Mouse (Mus musculus) hindbrain, embryonic 15.5 days (tissue): ENCODE results near the gene Rab3gap1. TPM values are rescaled to one million over a fixed set of nuclear protein-coding genes. Genes with fewer than 3 reads are reported as not detected.
"Not testable (repeated sequence)": the region's sequence is repeated elsewhere in the genome, so short reads cannot be mapped to it uniquely, and the experiment has no call there.

Experiments
- ATAC-seq: fragments of 200-750 bp; cut with Nextera tagmentation; 2 replicates; pipeline ENCODE4 v1.8.0; 2017; ENCODE audit warnings: low read depth, moderate number of reproducible peaks, moderate TSS enrichment; ENCODE audit not compliant: low FRiP score
- H3K27ac ChIP-seq: fragments of 300-500 bp; sonication (generic); replicated peaks from 2 replicates; pipeline ENCODE4 v1.5.1; 2015; ENCODE audit warnings: mild to moderate bottlenecking, inconsistent platforms
- H3K27me3 ChIP-seq: fragments of 300-500 bp; sonication (generic); 2 replicates; pipeline ENCODE4 v1.6.1; 2015; ENCODE audit warnings: control low read depth, inconsistent platforms
- H3K36me3 ChIP-seq: fragments of 300-500 bp; sonication (generic); 2 replicates; pipeline ENCODE4 v1.6.1; 2015; ENCODE audit warnings: control low read depth, inconsistent platforms
- H3K4me1 ChIP-seq: fragments of 300-500 bp; sonication (generic); replicated peaks from 2 replicates; pipeline ENCODE4 v1.6.1; 2015; ENCODE audit warnings: control low read depth, inconsistent platforms
- H3K4me2 ChIP-seq: fragments of 300-500 bp; sonication (generic); 2 replicates; pipeline ENCODE4 v1.6.1; 2015; ENCODE audit warnings: moderate library complexity, mild to moderate bottlenecking, inconsistent platforms
- H3K4me3 ChIP-seq: fragments of 300-500 bp; sonication (generic); 2 replicates; pipeline ENCODE4 v1.5.1; 2015; ENCODE audit warnings: mild to moderate bottlenecking, inconsistent platforms
- H3K9ac ChIP-seq: fragments of 300-500 bp; sonication (generic); 2 replicates; pipeline ENCODE4 v1.6.1; 2015; ENCODE audit warnings: inconsistent platforms
- H3K9me3 ChIP-seq: fragments of 300-500 bp; sonication (generic); 2 replicates; pipeline ENCODE4 v1.6.1; 2016; ENCODE audit warnings: control low read depth, inconsistent platforms
- WGBS: fragments of 180-500 bp; shearing (Covaris S2); methylation state at CpG from one replicate; pipeline ENCODE4 v1.1.7; 2015; 5-methylcytosine and 5-hydroxymethylcytosine counted together
- polyA plus RNA-seq: library from polyadenylated mRNA; unstranded; fragments of >200 nt; fragmentation: Nextera tagmentation; extraction: Ambion mirVana; gene quantifications from 2 replicates; pipeline ENCODE4 v1.2.1, GENCODE M21; 2015

The Rab3gap1 gene
- polyA plus RNA-seq, 1 experiment from 2014 or later: 22.5 TPM

DNA sequence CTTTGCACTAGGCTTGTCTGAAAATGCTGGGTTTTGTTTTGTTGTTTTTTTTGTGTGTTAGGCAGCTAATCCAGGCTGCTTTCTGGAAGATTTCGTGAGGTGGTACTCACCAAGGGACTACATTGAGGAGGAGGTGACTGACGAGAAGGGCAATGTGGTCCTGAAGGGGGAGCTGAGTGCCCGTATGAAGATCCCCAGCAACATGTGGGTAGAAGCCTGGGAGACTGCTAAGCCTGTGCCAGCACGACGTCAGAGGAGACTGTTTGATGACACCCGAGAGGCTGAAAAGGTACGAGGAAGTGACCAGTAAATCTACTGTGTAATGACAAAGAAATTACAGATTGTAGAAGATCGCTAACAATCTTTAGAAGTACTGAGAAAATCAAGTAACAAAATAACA lies 68.7 kb downstream of the Rab3gap1 start:
- H3K4me2 ChIP-seq: no peak overlapping the region
- H3K36me3 ChIP-seq: peaks cover 66% of the 10 kb centered on the region
- no peak overlapping the region for H3K9ac ChIP-seq
- no peaks in the 10 kb centered on the region for H3K27me3 ChIP-seq
- no peaks in the 10 kb centered on the region for H3K9me3 ChIP-seq
- ATAC-seq: no peak
- H3K27ac ChIP-seq: no peak overlapping the region
- H3K4me1 ChIP-seq: no peaks in the 10 kb centered on the region
- H3K4me3 ChIP-seq: no peak overlapping the region
- WGBS: 76% methylated on average over 8 of the region's 8 CpGs

DNA sequence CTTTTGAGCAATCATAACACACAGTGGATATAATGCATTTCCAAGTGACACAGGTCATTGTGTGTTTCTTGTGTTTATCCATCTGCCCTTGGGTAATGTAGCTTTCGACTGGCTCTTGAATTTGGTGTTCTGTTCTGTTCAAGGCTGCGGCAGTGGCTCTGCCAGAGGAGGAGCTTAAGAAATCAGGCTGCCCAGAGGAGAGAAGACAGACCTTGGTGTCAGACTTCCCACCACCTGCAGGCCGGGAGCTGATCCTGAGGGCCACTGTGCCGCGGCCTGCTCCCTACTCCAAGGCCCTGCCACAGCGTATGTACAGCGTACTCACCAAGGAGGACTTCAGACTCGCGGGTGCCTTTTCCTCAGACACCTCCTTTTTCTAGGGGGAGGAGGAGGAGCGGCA lies 73.7 kb downstream of the Rab3gap1 start:
- H3K4me3 ChIP-seq: no peak overlapping the region
- H3K9me3 ChIP-seq: no peaks in the 10 kb centered on the region
- H3K27ac ChIP-seq: no peak overlapping the region
- no peaks in the 10 kb centered on the region for H3K4me1 ChIP-seq
- no peak overlapping the region for H3K9ac ChIP-seq
- no peak for ATAC-seq
- 94% methylated on average over 10 of the region's 10 CpGs for WGBS
- H3K4me2 ChIP-seq: no peak overlapping the region
- H3K27me3 ChIP-seq: no peaks in the 10 kb centered on the region
- H3K36me3 ChIP-seq: peaks cover 67% of the 10 kb centered on the region

DNA sequence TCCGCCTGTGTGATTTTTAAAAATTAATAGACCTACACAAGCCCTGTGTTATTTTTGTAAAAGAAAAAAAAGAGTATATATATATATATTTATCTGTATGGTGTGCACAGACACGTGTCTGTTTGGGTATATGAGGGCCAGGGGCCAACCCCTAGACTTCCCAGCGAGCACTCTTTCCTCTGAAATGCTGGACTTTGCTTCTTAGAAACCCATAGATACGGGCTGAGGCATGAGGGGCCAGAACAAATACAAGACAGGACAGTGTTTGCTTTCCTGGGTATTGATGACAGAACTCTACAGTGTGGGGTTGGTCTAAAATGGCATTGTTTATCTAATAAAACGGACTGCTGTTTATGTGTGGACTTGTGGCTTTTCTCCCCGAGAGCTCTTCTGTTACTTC lies 74.9 kb downstream of the Rab3gap1 start:
- Histone ChIP-seq H3K36me3 (peaks cover 57% of the 10 kb centered on the region), H3K4me1 (no peaks in the 10 kb centered on the region), H3K4me2 (no peak overlapping the region), H3K4me3 (no peak overlapping the region), H3K9me3 (no peaks in the 10 kb centered on the region), H3K27ac (no peak overlapping the region), H3K27me3 (no peaks in the 10 kb centered on the region), H3K9ac (no peak overlapping the region)
- ATAC-seq: no peak
- 88% methylated on average over 6 of the region's 6 CpGs for WGBS

DNA sequence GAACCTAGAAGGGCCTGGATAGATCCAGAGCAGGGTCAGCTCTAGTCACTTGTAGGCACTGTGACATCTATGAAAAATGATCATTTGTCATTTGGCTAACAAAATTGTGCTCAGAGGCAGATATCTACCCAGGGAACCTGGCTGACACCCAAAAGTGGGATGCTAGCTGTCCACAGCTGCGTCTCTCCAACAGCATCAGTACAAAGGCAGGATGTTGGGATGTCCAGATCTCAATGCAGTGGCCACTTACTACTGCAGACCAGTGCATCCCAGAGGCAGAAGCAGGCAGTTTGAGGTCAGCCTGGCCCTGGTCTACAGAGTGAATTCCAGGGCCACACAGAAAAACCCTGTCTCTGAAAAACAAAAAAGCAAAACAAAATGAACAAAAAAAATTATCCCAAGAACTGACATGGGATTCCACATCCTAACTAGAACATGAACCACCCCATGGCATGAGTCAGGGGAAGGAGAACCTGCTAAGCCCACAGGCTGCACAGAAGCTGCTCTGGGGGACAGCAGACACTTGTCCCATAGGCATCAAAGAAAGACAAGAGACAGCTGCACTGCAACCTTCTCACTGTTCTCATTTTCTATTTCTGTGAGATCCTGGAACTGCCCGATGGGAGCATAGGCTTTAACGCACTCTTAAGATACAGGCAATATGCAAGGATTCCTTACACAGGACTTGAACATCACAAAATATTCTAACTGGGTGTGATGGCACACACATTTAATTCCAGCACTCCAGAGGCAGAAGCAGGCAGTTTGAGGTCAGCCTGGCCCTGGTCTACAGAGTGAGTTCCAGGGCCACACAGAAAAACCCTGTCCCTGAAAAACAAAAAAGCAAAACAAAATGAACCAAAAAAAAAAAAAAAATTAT lies 77.4 kb downstream of the Rab3gap1 start:
- Histone ChIP-seq H3K27me3 (no peaks in the 10 kb centered on the region), H3K4me3 (no peak overlapping the region), H3K36me3 (peaks cover 35% of the 10 kb centered on the region), H3K27ac (no peak overlapping the region), H3K4me2 (no peak overlapping the region), H3K9ac (no peak overlapping the region), H3K9me3 (no peaks in the 10 kb centered on the region), H3K4me1 (no peaks in the 10 kb centered on the region)
- ATAC-seq: no peak
- WGBS: 76% methylated on average over 3 of the region's 3 CpGs

- no peaks in the 10 kb centered on the region for H3K9me3 ChIP-seq
- H3K36me3 ChIP-seq: peaks cover 29% of the 10 kb centered on the region
- ATAC-seq: no peak
- H3K27me3 ChIP-seq: no peaks in the 10 kb centered on the region
- no peak overlapping the region for H3K27ac ChIP-seq
- no peak overlapping the region for H3K9ac ChIP-seq
- H3K4me3 ChIP-seq: no peak overlapping the region
- no peaks in the 10 kb centered on the region for H3K4me1 ChIP-seq
- H3K4me2 ChIP-seq: no peak overlapping the region
- 86% methylated on average over 5 of the region's 5 CpGs for WGBS
Observed at GRCm38 (mm10) chr1:127946615-127947249, 78.2 kb downstream of the Rab3gap1 start.

- H3K4me2 ChIP-seq: no peak overlapping the region
- no peaks in the 10 kb centered on the region for H3K4me1 ChIP-seq
- no peak overlapping the region for H3K27ac ChIP-seq
- peaks cover 10% of the 10 kb centered on the region for H3K36me3 ChIP-seq
- ATAC-seq: no peak
- H3K9ac ChIP-seq: no peak overlapping the region
- H3K9me3 ChIP-seq: no peaks in the 10 kb centered on the region
- H3K4me3 ChIP-seq: no peak overlapping the region
- no peaks in the 10 kb centered on the region for H3K27me3 ChIP-seq
- 95% methylated on average over 5 of the region's 5 CpGs for WGBS
Observed at GRCm38 (mm10) chr1:127948748-127949147, 80.2 kb downstream of the Rab3gap1 start.

DNA sequence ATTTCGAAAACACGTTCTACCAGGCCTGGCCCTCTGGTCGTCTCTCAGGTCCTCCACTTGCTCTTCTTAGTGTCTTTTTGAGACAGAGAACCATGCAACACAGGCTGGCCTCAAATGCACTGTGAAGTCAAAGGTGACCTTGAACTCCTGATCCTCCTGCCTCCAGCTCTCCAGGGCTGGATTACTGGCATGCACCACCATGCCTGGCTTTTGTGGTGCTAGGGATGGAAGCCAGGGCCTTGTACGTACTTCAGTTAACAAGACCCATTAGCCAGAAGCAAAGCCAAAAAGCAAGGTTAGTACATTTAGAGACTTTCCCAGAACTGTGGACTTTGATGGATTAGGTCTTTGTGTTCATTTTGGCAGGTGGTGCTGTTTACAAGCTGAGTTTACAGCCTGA lies 83.7 kb downstream of the Rab3gap1 start:
- Histone ChIP-seq H3K4me2 (no peak overlapping the region), H3K4me1 (no peaks in the 10 kb centered on the region), H3K9me3 (no peaks in the 10 kb centered on the region), H3K36me3 (no peaks in the 10 kb centered on the region), H3K9ac (no peak overlapping the region), H3K27ac (no peak overlapping the region), H3K27me3 (no peaks in the 10 kb centered on the region), H3K4me3 (no peak overlapping the region)
- no peak for ATAC-seq
- 82% methylated on average over 4 of the region's 4 CpGs for WGBS

- H3K27ac ChIP-seq, ATAC-seq, H3K9ac ChIP-seq, H3K9me3 ChIP-seq, H3K4me3 ChIP-seq, H3K27me3 ChIP-seq, H3K4me2 ChIP-seq, H3K36me3 ChIP-seq, H3K4me1 ChIP-seq: not testable (repeated sequence)
- 88% methylated on average over 4 of the region's 4 CpGs for WGBS
Observed at GRCm38 (mm10) chr1:127954198-127954597, 85.6 kb downstream of the Rab3gap1 start.

- ATAC-seq: no peak
- no peak overlapping the region for H3K4me3 ChIP-seq
- 83% methylated on average over 4 of the region's 4 CpGs for whole genome bisulfite sequencing
- no peak overlapping the region for H3K27ac ChIP-seq
- H3K9me3 ChIP-seq: no peaks in the 10 kb centered on the region
- peaks cover 13% of the 10 kb centered on the region for H3K4me1 ChIP-seq
- H3K4me2 ChIP-seq: no peak overlapping the region
- H3K36me3 ChIP-seq: no peaks in the 10 kb centered on the region
- H3K9ac ChIP-seq: no peak overlapping the region
- H3K27me3 ChIP-seq: no peaks in the 10 kb centered on the region
Observed at GRCm38 (mm10) chr1:127954800-127955199, 86.2 kb downstream of the Rab3gap1 start.

- Histone ChIP-seq H3K4me2 (no peak overlapping the region), H3K36me3 (no peaks in the 10 kb centered on the region), H3K27ac (no peak overlapping the region), H3K9me3 (no peaks in the 10 kb centered on the region), H3K4me1 (peaks cover 14% of the 10 kb centered on the region), H3K9ac (no peak overlapping the region), H3K4me3 (no peak overlapping the region), H3K27me3 (no peaks in the 10 kb centered on the region)
- 90% methylated on average over 1 of the region's 1 CpGs for WGBS
- no peak for ATAC-seq
Observed at GRCm38 (mm10) chr1:127956524-127956923, 88.0 kb downstream of the Rab3gap1 start.

GRCm38 (mm10) chr1:127958801-127959200 lies 90.2 kb downstream of the Rab3gap1 start:
- no peak overlapping the region for H3K9ac ChIP-seq
- no peaks in the 10 kb centered on the region for H3K36me3 ChIP-seq
- no peaks in the 10 kb centered on the region for H3K27me3 ChIP-seq
- H3K4me2 ChIP-seq: 0 out of 2 replicates have a peak overlapping the region, but pooled peaks have one; percentile 14
- H3K4me1 ChIP-seq: peaks cover 14% of the 10 kb centered on the region
- WGBS: 30% methylated on average over 5 of the region's 5 CpGs
- peak; percentile 80 for ATAC-seq
- peak overlapping the region; percentile 60 for H3K27ac ChIP-seq
- H3K4me3 ChIP-seq: no peak overlapping the region
- H3K9me3 ChIP-seq: no peaks in the 10 kb centered on the region

- Histone ChIP-seq H3K9ac (no peak overlapping the region), H3K4me2 (0 out of 2 replicates have a peak overlapping the region, but pooled peaks have one; percentile 14), H3K27me3 (no peaks in the 10 kb centered on the region), H3K9me3 (no peaks in the 10 kb centered on the region), H3K36me3 (no peaks in the 10 kb centered on the region), H3K27ac (peak overlapping the region; percentile 60), H3K4me1 (peaks cover 14% of the 10 kb centered on the region), H3K4me3 (no peak overlapping the region)
- peak; percentile 62; the same call in 1 of the 2 replicates for ATAC-seq
- WGBS: 22% methylated on average over 7 of the region's 7 CpGs
Observed at GRCm38 (mm10) chr1:127959312-127959718, 90.7 kb downstream of the Rab3gap1 start.
